Mouse (Mus musculus) myocyte (in vitro differentiated cells): ENCODE results near the gene Wnt8b. TPM values are rescaled to one million over a fixed set of nuclear protein-coding genes. Genes with fewer than 3 reads are reported as not detected.
"Not testable (repeated sequence)": the region's sequence is repeated elsewhere in the genome, so short reads cannot be mapped to it uniquely, and the experiment has no call there.

Experiments used
- H3K27me3 ChIP-seq: one replicate; pipeline ENCODE4 v1.6.1; 2011; ENCODE audit not compliant: control insufficient read depth, insufficient read depth, insufficient read length
- H3K36me3 ChIP-seq: one replicate; pipeline ENCODE4 v1.6.1; 2011; ENCODE audit not compliant: control insufficient read depth, insufficient read depth
- H3K4me2 ChIP-seq: one replicate; pipeline ENCODE4 v1.6.1; 2011; ENCODE audit warnings: low read depth, control low read depth
- H3K4me3 ChIP-seq: one replicate; pipeline ENCODE4 v1.5.1; 2011; ENCODE audit warnings: mild to moderate bottlenecking, control low read depth, moderate library complexity
- H3K79me2 ChIP-seq: one replicate; pipeline ENCODE4 v1.6.1; 2011; ENCODE audit not compliant: control insufficient read depth, insufficient read depth
- H3ac ChIP-seq: one replicate; pipeline ENCODE4 v1.6.1; 2011; ENCODE audit not compliant: control insufficient read depth, insufficient read length
- CEBPB ChIP-seq: IDR thresholded peaks from 2 replicates; pipeline ENCODE4 v1.6.1; 2011; ENCODE audit warnings: mild to moderate bottlenecking, moderate library complexity; ENCODE audit not compliant: poor library complexity, insufficient read depth, severe bottlenecking
- E2F4 ChIP-seq: IDR thresholded peaks from one replicate; pipeline ENCODE4 v1.6.1; 2011; ENCODE audit warnings: mild to moderate bottlenecking, control low read depth, moderate library complexity; ENCODE audit not compliant: insufficient read depth
- MAX ChIP-seq: IDR thresholded peaks from one replicate; pipeline ENCODE4 v1.6.1; 2011; ENCODE audit warnings: low read depth, mild to moderate bottlenecking, control low read depth
- MYOD1 ChIP-seq, 3 experiments: IDR thresholded peaks; one replicate each; pipeline ENCODE4 v1.6.1; 2011; ENCODE audit warnings: control low read depth in 2 of 3, low read depth in 2 of 3, mild to moderate bottlenecking in 2 of 3, moderate library complexity in 1 of 3; ENCODE audit not compliant: insufficient read length in 2 of 3, control insufficient read depth in 1 of 3
- MYOG ChIP-seq, 3 experiments: IDR thresholded peaks; one replicate each; pipeline ENCODE4 v1.6.1; 2011; ENCODE audit warnings: control low read depth in 2 of 3, low read depth in 2 of 3, mild to moderate bottlenecking in 2 of 3; ENCODE audit not compliant: insufficient read length in 2 of 3, control insufficient read depth in 1 of 3, insufficient read depth in 1 of 3
- POLR2A ChIP-seq: IDR thresholded peaks from one replicate; pipeline ENCODE4 v1.6.1; 2011; ENCODE audit warnings: low read depth, mild to moderate bottlenecking, control low read depth, moderate library complexity; ENCODE audit not compliant: insufficient read length
- POLR2AphosphoS2 ChIP-seq: IDR thresholded peaks from one replicate; pipeline ENCODE4 v1.6.1; 2011; ENCODE audit warnings: low read depth, control low read depth; ENCODE audit not compliant: insufficient read length
- REST ChIP-seq: IDR thresholded peaks from one replicate; pipeline ENCODE4 v1.6.1; 2011; ENCODE audit warnings: mild to moderate bottlenecking, control low read depth, moderate library complexity; ENCODE audit not compliant: insufficient read depth, insufficient read length
- SRF ChIP-seq: IDR thresholded peaks from one replicate; pipeline ENCODE4 v1.6.1; 2011; ENCODE audit warnings: low read depth; ENCODE audit not compliant: control insufficient read depth, insufficient read length
- TCF12 ChIP-seq: IDR thresholded peaks from one replicate; pipeline ENCODE4 v1.6.1; 2011; ENCODE audit warnings: mild to moderate bottlenecking, control low read depth; ENCODE audit not compliant: poor library complexity, insufficient read depth, severe bottlenecking
- TCF3 ChIP-seq: IDR thresholded peaks from one replicate; pipeline ENCODE4 v1.6.1; 2011; ENCODE audit warnings: low read depth, control low read depth; ENCODE audit not compliant: insufficient read length
- USF1 ChIP-seq: IDR thresholded peaks from one replicate; pipeline ENCODE4 v1.6.1; 2011; ENCODE audit warnings: low read depth, mild to moderate bottlenecking, control low read depth, moderate library complexity
- polyA plus RNA-seq: library from polyadenylated mRNA; unstranded; fragments of >200 nt; fragmentation: generic; extraction: Trizol; gene quantifications from one replicate; pipeline ENCODE4 v1.2.1, GENCODE M21; 2012; ENCODE audit warnings: missing spikeins

Wnt8b gene
- polyA plus RNA-seq, 1 experiment, result not detected

DNA sequence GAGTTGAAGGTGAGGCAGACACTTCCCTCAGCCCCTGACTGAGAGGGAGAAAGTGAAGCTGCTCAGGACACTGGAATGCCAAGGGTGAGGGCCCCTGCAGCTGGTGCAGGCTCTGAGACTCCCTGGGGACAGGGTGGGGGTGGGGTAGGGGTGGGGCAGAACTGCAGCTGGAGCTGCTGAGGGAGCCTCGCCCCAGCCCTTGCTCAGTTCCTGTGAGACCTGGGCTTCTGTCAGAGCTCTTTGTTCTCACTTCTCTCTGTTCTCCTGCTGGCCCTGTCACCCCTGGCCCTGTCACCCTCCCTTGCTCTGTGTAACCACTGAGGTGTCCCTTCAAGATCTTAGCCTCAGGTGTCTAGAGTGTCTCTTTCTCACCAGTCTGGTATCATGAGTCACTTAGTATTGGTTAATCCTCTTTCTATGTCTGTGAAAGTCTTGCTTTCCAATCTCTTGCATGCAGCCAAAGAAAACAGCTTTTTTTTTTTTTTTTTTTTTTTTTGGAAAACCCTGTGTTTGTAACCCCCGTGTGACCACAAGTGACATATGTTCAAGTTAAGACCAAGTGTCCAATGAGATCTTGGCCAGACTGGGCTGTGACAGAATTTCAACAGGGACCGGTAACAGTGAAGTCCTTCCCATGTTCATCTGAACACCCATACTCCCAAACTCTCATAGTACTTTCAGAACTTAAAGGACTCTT lies 35.8 kb upstream of the Wnt8b start:
- no peak overlapping the region for H3ac ChIP-seq
- TF ChIP-seq CEBPB (peak; percentile 33; the same call in 1 of the 2 replicates), TCF12 (no peak)
- H3K27me3 ChIP-seq, result no peaks in the 10 kb centered on the region
- H3K36me3 ChIP-seq, result no peaks in the 10 kb centered on the region
- no peaks in the 10 kb centered on the region for H3K79me2 ChIP-seq
- H3K4me3 ChIP-seq, result no peak overlapping the region
- H3K4me2 ChIP-seq, result peak overlapping the region; percentile 23

DNA sequence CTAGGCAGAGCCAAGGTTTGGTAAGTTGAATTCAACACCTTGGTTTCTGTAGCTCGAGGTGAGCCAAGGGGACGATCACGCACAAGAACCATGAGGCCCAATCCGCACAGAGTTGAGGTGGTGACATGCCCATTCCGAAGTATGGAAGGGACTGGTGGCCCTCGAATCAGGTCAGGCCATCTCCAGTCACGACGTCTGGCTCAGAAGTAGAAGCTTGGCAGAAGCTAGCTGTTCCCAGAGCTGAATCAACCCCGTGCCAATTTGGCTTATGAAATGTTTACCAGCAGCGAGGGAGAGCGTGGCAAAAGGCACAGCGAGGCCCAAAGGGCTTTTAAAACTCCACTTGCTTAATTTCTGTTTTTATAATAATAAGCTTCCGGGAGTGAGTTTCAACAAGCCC lies 34.6 kb upstream of the Wnt8b start:
- TF ChIP-seq TCF12, result no peak
- TF ChIP-seq CEBPB, result no peak
- TF ChIP-seq E2F4, result no peak
- no peak for TF ChIP-seq MYOD1 (IDR thresholded peaks at IDR 0.05; ENCODE audit: control insufficient read depth in 1 of 3, insufficient read length in 2 of 3, low read depth in 2 of 3)
- no peak for TF ChIP-seq REST
- no peak for TF ChIP-seq TCF3
- TF ChIP-seq POLR2A, result no peak
- TF ChIP-seq POLR2AphosphoS2, result no peak
- Histone ChIP-seq H3K79me2 (no peaks in the 10 kb centered on the region), H3K4me3 (no peak overlapping the region), H3K36me3 (no peaks in the 10 kb centered on the region), H3ac (no peak overlapping the region), H3K27me3 (no peaks in the 10 kb centered on the region), H3K4me2 (no peak overlapping the region)

DNA sequence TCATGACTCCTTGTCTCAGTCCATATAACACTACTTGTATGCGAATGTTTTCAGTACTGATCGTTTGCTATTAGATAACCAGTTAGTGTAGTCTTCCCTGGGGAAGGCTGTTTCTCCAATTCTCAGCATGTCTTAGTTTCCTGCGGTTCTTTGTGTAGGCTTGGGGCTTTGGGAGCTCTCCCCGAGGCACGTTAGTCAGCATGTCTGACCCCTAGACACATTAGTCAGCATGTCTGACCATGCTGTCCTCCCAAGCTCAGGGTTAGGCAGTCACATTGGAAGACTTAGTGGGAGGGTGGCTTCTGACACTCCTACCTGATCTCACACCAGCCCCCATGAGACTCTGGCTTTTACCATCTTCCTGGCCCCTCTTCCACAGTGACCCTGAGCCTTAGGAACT lies 32.8 kb upstream of the Wnt8b start:
- no peak for TF ChIP-seq E2F4
- TF ChIP-seq MYOG (IDR thresholded peaks at IDR 0.05; ENCODE audit: control insufficient read depth in 1 of 3, insufficient read depth in 1 of 3, insufficient read length in 2 of 3, low read depth in 2 of 3), result no peak
- TF ChIP-seq REST, result no peak
- TF ChIP-seq POLR2AphosphoS2, result no peak
- no peak for TF ChIP-seq TCF12
- TF ChIP-seq USF1, result no peak
- TF ChIP-seq CEBPB, result no peak
- no peak for TF ChIP-seq MAX
- TF ChIP-seq SRF, result no peak
- no peak for TF ChIP-seq MYOD1 (IDR thresholded peaks at IDR 0.05; ENCODE audit: control insufficient read depth in 1 of 3, insufficient read length in 2 of 3, low read depth in 2 of 3)
- TF ChIP-seq TCF3, result no peak
- no peak for TF ChIP-seq POLR2A
- H3K4me2 ChIP-seq, result no peak overlapping the region
- no peaks in the 10 kb centered on the region for H3K27me3 ChIP-seq
- no peaks in the 10 kb centered on the region for H3K36me3 ChIP-seq
- no peaks in the 10 kb centered on the region for H3K79me2 ChIP-seq
- H3ac ChIP-seq, result no peak overlapping the region
- no peak overlapping the region for H3K4me3 ChIP-seq

DNA sequence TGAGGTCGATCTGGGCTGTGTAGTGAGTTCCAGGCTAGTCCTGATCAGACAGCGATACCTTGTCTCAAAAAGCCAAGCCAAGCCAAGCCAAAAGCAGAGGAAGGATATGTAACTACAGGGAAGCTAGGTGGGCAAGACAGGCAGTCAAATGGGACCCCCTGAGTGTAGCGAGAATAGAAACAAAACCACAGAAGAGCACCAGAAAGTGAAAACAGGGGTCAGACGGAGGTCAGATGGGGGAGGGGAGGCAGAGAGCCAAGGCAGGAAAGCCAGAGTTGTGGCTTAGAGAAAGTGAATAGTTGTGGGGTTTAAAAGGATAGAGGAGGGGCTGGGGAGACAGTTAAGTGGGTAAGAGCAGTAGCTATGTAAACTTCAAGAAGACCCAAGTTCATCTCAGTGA lies 31.8 kb upstream of the Wnt8b start:
- no peak overlapping the region for H3K4me2 ChIP-seq
- no peaks in the 10 kb centered on the region for H3K36me3 ChIP-seq
- TF ChIP-seq SRF (no peak), TCF3 (no peak), MAX (no peak), MYOG (IDR thresholded peaks at IDR 0.05; ENCODE audit: control insufficient read depth in 1 of 3, insufficient read depth in 1 of 3, insufficient read length in 2 of 3, low read depth in 2 of 3) (no peak), E2F4 (no peak), POLR2A (no peak), USF1 (no peak), POLR2AphosphoS2 (no peak), CEBPB (no peak), TCF12 (no peak), MYOD1 (IDR thresholded peaks at IDR 0.05; ENCODE audit: control insufficient read depth in 1 of 3, insufficient read length in 2 of 3, low read depth in 2 of 3) (no peak), REST (no peak)
- no peaks in the 10 kb centered on the region for H3K79me2 ChIP-seq
- no peak overlapping the region for H3ac ChIP-seq
- H3K27me3 ChIP-seq, result no peaks in the 10 kb centered on the region
- no peak overlapping the region for H3K4me3 ChIP-seq

DNA sequence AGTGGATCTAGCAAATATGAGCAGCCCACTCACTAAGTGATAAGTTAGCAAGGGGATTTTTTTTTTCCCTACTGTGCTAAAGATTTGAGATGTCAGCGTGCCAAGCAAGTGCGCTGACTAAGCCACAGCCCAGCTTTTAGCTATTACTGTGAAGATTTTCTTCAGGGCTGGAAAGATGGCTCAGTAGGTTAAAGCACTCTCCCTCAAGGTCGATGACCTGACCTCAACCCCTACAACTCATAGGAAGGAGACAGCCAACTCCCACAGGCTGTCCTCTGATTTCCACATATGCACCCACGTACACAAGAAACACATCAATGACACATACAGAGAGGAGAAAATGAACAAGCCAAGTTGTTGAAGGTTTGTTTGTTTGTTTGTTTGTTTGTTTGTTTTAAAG lies 31.1 kb upstream of the Wnt8b start:
- Histone ChIP-seq H3K79me2 (no peaks in the 10 kb centered on the region), H3K4me3 (no peak overlapping the region), H3K4me2 (no peak overlapping the region), H3K27me3 (no peaks in the 10 kb centered on the region), H3K36me3 (no peaks in the 10 kb centered on the region), H3ac (no peak overlapping the region)
- TF ChIP-seq POLR2AphosphoS2 (no peak), MAX (no peak), REST (no peak), MYOD1 (IDR thresholded peaks at IDR 0.05; ENCODE audit: control insufficient read depth in 1 of 3, insufficient read length in 2 of 3, low read depth in 2 of 3) (no peak), CEBPB (no peak), SRF (no peak), MYOG (IDR thresholded peaks at IDR 0.05; ENCODE audit: control insufficient read depth in 1 of 3, insufficient read depth in 1 of 3, insufficient read length in 2 of 3, low read depth in 2 of 3) (no peak), USF1 (no peak), POLR2A (no peak), TCF12 (no peak), TCF3 (no peak), E2F4 (no peak)

DNA sequence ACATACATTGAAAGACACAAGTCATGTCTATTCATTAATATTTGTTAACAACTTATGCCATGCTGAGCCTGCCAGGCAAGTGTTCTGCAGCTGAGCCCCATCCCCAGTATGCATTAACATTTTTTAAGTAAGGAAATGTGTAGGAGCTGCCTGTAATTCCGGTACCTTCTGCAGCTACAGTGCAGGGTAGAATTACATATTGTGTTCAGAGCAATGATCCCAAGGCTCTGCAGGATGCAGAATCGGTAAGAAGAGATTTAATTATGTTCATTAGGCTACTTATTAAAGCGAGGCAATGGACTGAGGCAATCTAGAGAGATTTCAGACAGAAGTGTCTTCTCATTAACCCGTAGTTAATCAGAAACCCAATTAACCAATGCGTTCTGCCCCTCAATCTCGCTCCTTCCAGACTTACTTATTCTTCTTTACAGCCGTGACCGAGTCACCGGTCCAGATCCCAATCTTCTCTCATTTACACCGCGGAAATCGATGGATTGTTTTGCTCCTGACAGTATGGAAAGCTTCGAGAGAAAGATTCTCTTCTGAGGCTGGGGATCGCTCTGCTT lies 27.2 kb upstream of the Wnt8b start:
- H3K79me2 ChIP-seq, H3K4me2 ChIP-seq, H3ac ChIP-seq: not testable (repeated sequence)

More for the DNA sequence above, 27.2 kb upstream of the Wnt8b start:
- not testable (repeated sequence) for H3K27me3 ChIP-seq, H3K4me3 ChIP-seq, H3K36me3 ChIP-seq
